Mouse (Mus musculus) sigmoid colon, adult 10 weeks (tissue): ENCODE results near the gene Hist2h3c1. TPM values are rescaled to one million over a fixed set of nuclear protein-coding genes. Genes with fewer than 3 reads are reported as not detected.

Source experiments
- polyA plus RNA-seq: library from polyadenylated mRNA; stranded (reverse); fragments of 350-450 nt; fragmentation: Illumina TruSeq; extraction: RNeasy Lipid Tissue Mini Kit (QIAGEN cat#74804); gene quantifications from one replicate; pipeline ENCODE4 v1.2.3, GENCODE M21; 2014; ENCODE audit warnings: low read depth, low replicate concordance

Hist2h3c1 gene
- 65.9 TPM for polyA plus RNA-seq

DNA sequence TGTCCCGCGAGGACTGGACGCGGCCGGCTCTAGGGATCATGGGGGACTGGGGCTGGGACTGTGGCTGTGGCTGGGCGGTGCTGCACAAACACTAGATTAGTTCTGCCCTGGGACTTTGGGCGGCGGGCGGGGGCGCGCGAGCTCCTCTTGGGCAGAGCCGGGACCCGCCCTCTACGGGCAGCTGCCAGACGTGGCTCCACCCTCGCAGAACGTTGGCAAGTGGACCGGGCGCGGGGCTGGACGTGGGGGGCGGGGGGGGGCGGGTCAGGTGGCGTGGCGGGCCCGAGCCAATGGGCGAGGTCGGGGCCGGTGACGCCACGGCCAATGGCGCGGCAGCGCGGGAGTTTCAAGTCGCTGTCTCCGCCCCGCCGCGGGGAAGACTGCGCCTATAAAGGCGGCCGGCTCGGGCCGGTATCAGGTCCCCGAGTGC is at the start of gene Hist2h3c1:
Hist2h3c1 (plus strand) TSS at position 259 of the 430 bp plus-strand sequence.

DNA sequence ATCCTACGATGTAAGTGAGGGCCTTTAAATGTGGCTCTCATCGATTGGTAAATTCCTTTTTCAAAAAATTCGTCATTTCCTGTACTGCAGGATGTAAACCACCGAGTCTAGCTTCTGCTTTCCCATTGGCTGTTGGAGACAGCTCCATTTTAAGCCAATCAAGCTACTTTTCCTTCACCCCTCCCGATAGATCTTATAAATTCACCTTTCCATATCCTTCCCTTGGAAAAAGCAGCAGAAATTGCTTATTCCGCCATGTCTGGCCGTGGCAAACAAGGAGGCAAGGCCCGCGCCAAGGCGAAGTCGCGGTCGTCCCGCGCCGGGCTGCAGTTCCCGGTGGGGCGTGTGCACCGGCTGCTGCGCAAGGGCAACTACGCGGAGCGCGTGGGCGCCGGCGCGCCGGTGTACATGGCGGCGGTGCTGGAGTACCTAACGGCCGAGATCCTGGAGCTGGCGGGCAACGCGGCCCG is 26.8 kb upstream of the Hist2h3c1 start, which contains the start of the genes Bola1 and Hist2h2ab:
Bola1 (minus strand) TSS at position 49 of the 470 bp plus-strand sequence.
Hist2h2ab (plus strand) TSS at position 205 of the 470 bp plus-strand sequence.

GRCm38 (mm10) chr3:96220765-96221639 is 25.5 kb upstream of the Hist2h3c1 start, which contains the start of the genes Hist2h2ac and Hist2h2be:
Hist2h2ac (minus strand) TSS chr3:96220880.
Hist2h2be (plus strand) TSS chr3:96221119.

DNA sequence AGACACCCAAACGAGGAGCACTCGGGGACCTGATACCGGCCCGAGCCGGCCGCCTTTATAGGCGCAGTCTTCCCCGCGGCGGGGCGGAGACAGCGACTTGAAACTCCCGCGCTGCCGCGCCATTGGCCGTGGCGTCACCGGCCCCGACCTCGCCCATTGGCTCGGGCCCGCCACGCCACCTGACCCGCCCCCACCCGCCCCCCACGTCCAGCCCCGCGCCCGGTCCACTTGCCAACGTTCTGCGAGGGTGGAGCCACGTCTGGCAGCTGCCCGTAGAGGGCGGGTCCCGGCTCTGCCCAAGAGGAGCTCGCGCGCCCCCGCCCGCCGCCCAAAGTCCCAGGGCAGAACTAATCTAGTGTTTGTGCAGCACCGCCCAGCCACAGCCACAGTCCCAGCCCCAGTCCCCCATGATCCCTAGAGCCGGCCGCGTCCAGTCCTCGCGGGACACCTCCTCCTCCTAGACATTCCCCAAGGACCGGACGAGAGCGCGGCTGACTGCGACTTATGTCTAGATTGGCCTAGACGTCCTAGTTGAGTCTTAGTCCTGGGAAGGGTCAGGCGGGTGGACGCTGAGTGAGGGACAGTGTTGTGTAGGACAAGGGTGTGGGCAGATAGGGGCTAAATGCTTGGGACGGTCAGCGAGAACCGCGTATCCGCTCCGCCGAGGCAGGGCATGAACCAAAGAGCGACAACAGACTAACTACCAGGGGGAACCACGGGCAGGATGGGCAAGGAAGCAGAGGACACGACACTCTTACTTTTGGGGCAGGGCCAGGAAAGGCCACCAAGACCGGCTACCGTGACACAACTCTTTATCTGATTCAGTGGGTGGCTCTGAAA is 7.3 kb upstream of the Hist2h3c1 start, which contains the start of gene Hist2h3c2:
Hist2h3c2 (minus strand) TSS at position 174 of the 840 bp plus-strand sequence.

DNA sequence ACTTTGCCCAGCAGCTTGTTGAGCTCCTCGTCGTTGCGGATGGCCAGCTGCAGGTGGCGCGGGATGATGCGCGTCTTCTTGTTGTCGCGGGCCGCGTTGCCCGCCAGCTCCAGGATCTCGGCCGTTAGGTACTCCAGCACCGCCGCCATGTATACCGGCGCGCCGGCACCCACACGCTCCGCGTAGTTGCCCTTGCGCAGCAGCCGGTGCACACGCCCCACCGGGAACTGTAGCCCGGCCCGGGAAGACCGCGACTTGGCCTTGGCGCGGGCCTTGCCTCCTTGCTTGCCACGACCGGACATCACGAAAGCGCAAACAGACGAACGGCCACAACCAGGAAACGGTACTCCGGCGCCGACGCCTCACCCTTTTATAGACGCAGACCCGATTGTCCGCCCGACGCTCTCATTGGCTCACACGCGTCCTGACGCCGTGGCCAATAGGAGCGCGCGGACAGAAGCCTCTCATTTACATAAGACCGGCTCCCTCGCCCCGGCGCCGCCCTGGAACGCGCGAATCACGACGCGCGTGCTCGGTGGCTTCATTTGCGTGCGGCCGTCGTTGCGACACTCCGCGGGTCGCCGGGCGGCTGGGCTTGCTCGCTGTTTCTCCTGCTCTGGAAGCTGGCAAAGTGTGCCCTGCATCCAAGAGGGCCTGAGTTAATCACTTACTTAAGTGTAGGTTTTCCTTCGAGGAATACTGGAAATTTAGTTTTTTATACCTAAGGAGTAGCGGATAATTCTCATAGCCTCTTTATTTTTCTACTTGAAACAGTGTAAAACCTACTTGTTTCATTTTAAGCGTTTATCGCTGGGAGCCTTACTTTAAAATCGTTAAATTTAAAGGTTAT is 6.3 kb upstream of the Hist2h3c1 start, which contains the start of gene Hist2h2aa2:
Hist2h2aa2 (minus strand) TSS at position 328 of the 850 bp plus-strand sequence.

GRCm38 (mm10) chr3:96245003-96245886 is 1.2 kb upstream of the Hist2h3c1 start, which contains the start of gene Hist2h2aa1:
Hist2h2aa1 (plus strand) TSS chr3:96245497.

GRCm38 (mm10) chr3:96262979-96263550 is 16.6 kb downstream of the Hist2h3c1 start, which contains the start of gene Hist2h4:
Hist2h4 (minus strand) TSS chr3:96263311.

DNA sequence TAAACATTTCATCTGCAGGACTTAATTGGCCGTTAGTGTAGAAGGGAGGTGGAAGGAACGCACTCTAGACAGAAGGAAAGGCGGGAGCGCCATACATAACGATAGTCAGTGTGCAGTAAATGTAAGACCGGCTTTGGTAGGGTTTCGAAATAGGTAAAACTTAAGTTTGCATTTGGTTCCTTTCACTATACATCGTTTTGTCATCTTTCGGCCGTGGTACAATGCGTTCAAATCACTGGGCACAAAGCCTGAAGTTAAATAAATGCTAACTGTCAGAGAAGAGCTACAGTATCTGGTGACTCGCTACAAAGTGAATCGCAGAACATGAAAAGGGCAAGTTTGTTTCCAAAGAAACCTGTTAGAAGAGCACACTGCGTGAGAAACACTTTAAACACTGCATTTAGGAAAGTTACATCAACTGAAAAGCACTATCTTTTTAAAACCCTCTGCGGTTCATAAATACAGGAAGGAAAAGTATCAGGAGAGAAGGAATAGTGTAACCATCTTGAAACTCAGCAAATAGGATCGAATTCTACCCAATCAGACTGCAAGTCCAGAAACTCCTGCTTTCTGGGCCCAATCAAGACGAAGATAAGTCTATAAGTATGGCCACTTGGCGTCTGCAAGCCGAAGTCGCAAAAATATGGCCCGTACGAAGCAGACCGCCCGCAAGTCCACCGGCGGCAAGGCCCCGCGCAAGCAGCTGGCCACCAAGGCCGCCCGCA is 21.7 kb downstream of the Hist2h3c1 start, which contains the start of gene Hist2h3b:
Hist2h3b (plus strand) TSS at position 604 of the 725 bp plus-strand sequence.

DNA sequence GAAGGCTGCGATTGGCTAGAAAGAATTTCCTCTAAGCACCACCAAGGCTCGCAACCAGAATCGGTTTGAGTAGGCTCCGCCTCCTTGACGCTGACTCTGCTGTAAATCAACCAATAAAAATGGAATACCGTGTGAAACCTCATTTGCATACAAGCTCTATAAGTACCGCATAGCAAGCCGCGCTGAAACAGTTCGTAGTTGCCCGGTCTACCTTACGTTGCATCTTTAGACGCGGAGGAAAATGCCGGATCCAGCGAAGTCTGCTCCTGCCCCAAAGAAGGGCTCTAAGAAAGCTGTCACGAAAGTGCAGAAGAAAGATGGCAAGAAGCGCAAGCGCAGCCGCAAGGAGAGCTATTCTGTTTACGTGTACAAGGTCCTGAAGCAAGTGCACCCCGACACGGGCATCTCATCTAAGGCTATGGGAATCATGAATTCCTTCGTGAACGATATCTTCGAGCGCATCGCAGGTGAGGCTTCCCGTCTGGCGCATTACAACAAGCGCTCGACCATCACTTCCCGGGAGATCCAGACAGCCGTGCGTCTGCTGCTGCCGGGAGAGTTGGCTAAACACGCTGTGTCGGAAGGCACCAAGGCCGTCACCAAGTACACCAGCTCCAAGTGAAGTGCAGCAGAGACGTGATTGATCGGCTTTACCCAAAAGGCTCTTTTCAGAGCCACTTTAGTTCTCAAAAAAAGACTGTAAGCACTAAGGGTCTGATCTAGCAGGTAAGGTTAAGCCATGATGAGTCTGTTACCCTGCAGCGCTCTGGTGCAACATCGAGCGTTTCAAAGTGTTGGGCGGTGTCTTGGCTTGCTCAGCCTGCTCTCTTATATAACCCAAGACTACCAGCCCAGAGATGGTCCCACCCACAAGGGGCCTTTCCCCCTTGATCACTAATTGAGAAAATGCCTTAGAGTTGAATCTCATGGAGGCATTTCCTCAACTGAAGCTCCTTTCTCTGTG is 23.3 kb downstream of the Hist2h3c1 start, which contains the start of gene Hist2h2bb:
Hist2h2bb (plus strand) TSS at position 242 of the 964 bp plus-strand sequence.

DNA sequence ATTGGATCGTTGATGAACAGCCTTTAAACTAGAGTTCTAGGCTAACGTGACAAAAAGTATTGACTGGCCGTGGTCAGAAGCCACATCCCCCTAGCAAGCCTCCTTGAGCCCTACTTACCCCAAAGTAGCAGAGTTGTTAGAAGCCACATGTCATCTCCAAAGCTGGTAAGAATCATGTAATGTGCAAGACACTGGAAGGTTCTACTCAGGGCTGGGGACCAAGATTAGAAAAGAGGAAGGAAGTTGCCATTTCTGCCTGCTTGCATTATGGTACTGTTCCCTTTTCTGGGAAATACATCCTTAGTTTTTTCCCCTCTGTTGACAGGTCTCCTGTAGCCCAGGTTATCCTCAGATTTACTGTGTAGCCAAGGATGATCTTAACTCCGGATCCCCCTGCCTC is 47.3 kb downstream of the Hist2h3c1 start, which contains the start of gene Fcgr1:
Fcgr1 (minus strand) TSS at position 183 of the 400 bp plus-strand sequence.

Other genes with a start within 250 kb of the Hist2h3c1 start
- 59.9 TPM for gene Vps45, start 188.2 kb upstream of the Hist2h3c1 start, polyA plus RNA-seq
- 23.3 TPM for gene Otud7b, start 142.2 kb upstream of the Hist2h3c1 start, polyA plus RNA-seq
- gene Mtmr11, start 84.7 kb upstream of the Hist2h3c1 start, polyA plus RNA-seq = 27.1 TPM
- gene Sf3b4, start 74.4 kb upstream of the Hist2h3c1 start, polyA plus RNA-seq = 12.5 TPM
- 0.85 TPM for gene Sv2a, start 65.5 kb upstream of the Hist2h3c1 start, polyA plus RNA-seq
- 1.4 TPM for gene Bola1, start 27.0 kb upstream of the Hist2h3c1 start, polyA plus RNA-seq
- gene Hist2h2ab, start 26.8 kb upstream of the Hist2h3c1 start, polyA plus RNA-seq = not detected
- not detected for gene Hist2h2ac, start 25.8 kb upstream of the Hist2h3c1 start, polyA plus RNA-seq
- 20.6 TPM for gene Hist2h2be, start 25.6 kb upstream of the Hist2h3c1 start, polyA plus RNA-seq
- 3.4 TPM for gene Hist2h3c2, start 7.6 kb upstream of the Hist2h3c1 start, polyA plus RNA-seq
- not detected for gene Hist2h2aa2, start 6.4 kb upstream of the Hist2h3c1 start, polyA plus RNA-seq
- not detected for gene Hist2h2aa1, start 1.2 kb upstream of the Hist2h3c1 start, polyA plus RNA-seq
- gene Hist2h4, start 16.6 kb downstream of the Hist2h3c1 start, polyA plus RNA-seq = 1.8 TPM
- not detected for gene Hist2h3b, start 22.0 kb downstream of the Hist2h3c1 start, polyA plus RNA-seq
- gene Hist2h2bb, start 23.1 kb downstream of the Hist2h3c1 start, polyA plus RNA-seq = not detected
- 1.2 TPM for gene Fcgr1, start 47.3 kb downstream of the Hist2h3c1 start, polyA plus RNA-seq
- gene BC107364, start 205.6 kb downstream of the Hist2h3c1 start, polyA plus RNA-seq = not detected